Mouse (Mus musculus): ENCODE results near the gene Kif28. TPM values are rescaled to one million over a fixed set of nuclear protein-coding genes. Genes with fewer than 3 reads are reported as not detected.
"Not testable (repeated sequence)": the region's sequence is repeated elsewhere in the genome, so short reads cannot be mapped to it uniquely, and the experiment has no call there.

Kif28 gene
- polyA plus RNA-seq, 1 experiment from 2014 or later = not detected

DNA sequence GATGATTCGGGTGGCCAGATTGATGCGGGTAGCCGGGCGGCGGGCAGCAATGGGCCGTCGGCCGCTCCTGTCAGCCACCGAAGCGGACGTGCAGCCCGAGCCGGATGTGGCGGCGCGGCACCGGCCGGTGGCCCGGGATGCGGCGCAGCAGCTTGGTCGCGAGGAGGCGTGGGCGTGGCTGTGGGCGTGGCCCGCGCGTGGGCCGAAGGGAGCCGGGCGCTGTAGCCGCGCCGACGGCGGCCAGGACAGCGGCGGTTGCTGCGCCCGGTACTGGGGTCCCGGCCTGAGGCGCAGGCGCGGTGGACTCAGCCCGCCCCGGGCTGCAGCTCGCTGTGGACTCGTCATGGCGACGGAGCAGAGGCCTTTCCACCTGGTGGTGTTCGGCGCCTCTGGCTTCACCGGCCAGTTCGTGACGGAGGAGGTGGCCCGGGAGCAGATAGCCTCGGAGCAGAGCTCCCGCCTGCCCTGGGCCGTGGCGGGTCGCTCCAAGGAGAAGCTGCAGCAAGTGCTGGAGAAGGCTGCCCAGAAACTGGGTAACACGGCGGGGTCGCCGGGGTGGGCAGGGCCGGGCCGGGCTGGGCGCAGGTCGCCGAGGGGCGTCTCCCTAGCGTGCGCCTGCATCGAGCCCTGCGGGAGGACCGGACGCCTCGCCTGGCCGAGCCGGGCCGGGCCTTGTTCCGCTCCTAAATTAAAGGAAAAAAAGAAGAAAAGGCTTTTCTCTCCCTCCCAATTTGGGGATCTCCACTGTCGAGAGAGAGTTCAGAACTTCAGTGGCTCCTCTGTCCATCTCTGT is 76.9 kb downstream of the Kif28 start, which contains the start of gene Sccpdh:
Gene Sccpdh (plus strand): TSS at position 198 of the 793 bp plus-strand sequence.
- H3K9me3 ChIP-seq (replicated peaks; ENCODE audit: control insufficient read depth, low read length) = no peaks in the 10 kb centered on the region
- ATAC-seq = peak; percentile 95
- under 1% methylated on average over 83 of the region's 84 CpGs for WGBS
- peaks cover 5% of the 10 kb centered on the region; the same call in 1 of the 2 replicates for H3K4me1 ChIP-seq (ENCODE audit: control insufficient read depth, insufficient read depth, low read length)
- peaks cover 7% of the 10 kb centered on the region; the same call in 1 of the 2 replicates for H3K36me3 ChIP-seq (ENCODE audit: control insufficient read depth, insufficient read depth, low read length)
- peak; percentile 86 for DNase-seq (ENCODE audit: low spot score)
- H3K27ac ChIP-seq (ENCODE audit: low read depth, low read length) = peak within 1 kb of the TSS; percentile 71
- H3K4me2 ChIP-seq (ENCODE audit: low read length) = peak within 1 kb of the TSS; percentile 69
- H3K9ac ChIP-seq (ENCODE audit: low read length) = peak within 1 kb of the TSS; percentile 90
- peak within 1 kb of the TSS; percentile 86 for H3K4me3 ChIP-seq (ENCODE audit: low read depth, low read length)
- H3K27me3 ChIP-seq (replicated peaks; ENCODE audit: control insufficient read depth, insufficient read depth, low read length) = no peaks in the 10 kb centered on the region

DNA sequence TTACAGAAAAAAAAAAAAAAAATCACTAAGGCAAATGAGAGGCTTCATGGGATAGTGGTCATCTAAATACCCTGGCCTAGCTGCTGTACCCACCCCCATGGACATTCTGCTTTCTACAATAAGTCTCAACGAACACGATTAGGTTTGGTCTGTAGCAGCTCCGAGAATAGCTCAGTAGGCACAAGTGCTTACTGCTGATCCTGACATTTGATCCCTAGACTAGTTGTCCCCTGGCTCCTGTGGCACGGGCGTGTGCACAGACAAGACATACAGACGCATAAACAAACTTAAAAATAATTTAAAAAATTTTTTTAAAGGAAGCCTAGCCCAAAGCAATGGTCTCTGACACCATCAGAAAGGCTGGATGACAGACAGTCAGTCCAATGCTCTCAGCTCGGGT is 77.6 kb downstream of the Kif28 start:
- Histone ChIP-seq H3K4me1 (ENCODE audit: control insufficient read depth, insufficient read depth, low read length) (peaks cover 5% of the 10 kb centered on the region; the same call in 1 of the 2 replicates), H3K4me2 (ENCODE audit: low read length) (peak overlapping the region; percentile 69), H3K9me3 (replicated peaks; ENCODE audit: control insufficient read depth, low read length) (no peaks in the 10 kb centered on the region), H3K36me3 (ENCODE audit: control insufficient read depth, insufficient read depth, low read length) (peaks cover 4% of the 10 kb centered on the region; the same call in 1 of the 2 replicates), H3K27ac (ENCODE audit: low read depth, low read length) (0 out of 2 replicates have a peak overlapping the region, but pooled peaks have one; percentile 71), H3K4me3 (ENCODE audit: low read depth, low read length) (peak overlapping the region; percentile 86), H3K27me3 (replicated peaks; ENCODE audit: control insufficient read depth, insufficient read depth, low read length) (no peaks in the 10 kb centered on the region), H3K9ac (ENCODE audit: low read length) (peak overlapping the region; percentile 90)
- WGBS = 7% methylated on average over 7 of the region's 7 CpGs
- DNase-seq (ENCODE audit: low spot score) (peak; percentile 10), ATAC-seq (peak; percentile 5; the same call in 1 of the 2 replicates)

DNA sequence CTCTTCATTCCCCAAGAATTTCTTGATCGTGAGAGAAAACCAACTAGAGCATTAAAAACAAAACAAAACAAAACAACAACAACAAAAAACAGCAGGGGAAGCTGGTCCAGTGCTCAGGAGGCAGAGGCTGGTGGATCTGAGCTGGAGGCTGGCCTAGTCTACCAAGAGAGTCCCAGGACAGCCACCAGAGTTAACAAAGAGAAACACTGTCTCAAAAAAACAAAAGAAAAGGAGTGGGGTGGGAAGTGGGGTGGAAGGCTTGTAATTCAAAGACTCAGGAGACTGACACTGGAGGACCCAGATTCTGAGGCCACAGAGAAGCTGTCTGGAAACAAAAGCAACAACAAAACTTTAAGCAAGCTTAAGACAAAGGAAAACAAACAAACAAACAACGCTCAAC is 78.1 kb downstream of the Kif28 start:
- ATAC-seq = no peak
- no peak for DNase-seq (ENCODE audit: low spot score)
- no peak overlapping the region; the same call in 1 of the 2 replicates for H3K4me2 ChIP-seq (ENCODE audit: low read length)

DNA sequence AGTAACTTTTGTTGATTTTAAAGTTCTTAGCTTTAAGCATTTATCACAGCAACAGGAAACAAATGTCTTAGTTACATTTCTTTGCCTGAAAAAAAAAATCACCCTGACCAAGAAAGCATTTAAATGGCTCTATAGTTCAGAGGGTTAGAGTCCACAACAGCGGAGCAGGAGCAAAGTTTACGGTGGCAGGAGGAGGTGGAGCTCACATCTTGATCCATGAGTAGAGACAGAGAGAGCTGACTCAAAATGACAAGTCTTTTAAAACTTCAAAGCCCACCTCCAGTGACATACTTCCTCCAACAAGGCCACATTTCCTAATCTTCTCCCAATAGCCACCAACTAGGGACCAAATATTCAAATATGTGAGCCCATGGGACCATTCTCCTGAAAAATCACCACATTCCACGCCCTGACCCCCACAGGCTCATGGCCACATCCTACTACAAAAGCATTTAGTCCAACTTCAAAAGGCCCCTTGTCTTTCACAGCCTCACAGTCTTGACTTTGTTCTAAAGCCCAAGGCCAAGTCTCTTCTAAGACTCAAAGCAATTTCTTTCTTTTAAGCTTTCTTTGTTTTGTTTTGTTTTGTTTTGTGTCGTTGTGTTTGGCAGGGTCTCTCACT is 80.7 kb downstream of the Kif28 start:
- DNase-seq (ENCODE audit: low spot score) = no peak
- no peak overlapping the region for H3K9ac ChIP-seq (ENCODE audit: low read length)
- 51% methylated on average over 4 of the region's 4 CpGs for WGBS

More for the DNA sequence above, 78.1 kb downstream of the Kif28 start:
- Histone ChIP-seq H3K9ac (ENCODE audit: low read length) (no peak overlapping the region), H3K36me3 (ENCODE audit: control insufficient read depth, insufficient read depth, low read length) (peaks cover 1% of the 10 kb centered on the region; the same call in 1 of the 2 replicates), H3K27ac (ENCODE audit: low read depth, low read length) (no peak overlapping the region), H3K4me3 (ENCODE audit: low read depth, low read length) (no peak overlapping the region), H3K27me3 (replicated peaks; ENCODE audit: control insufficient read depth, insufficient read depth, low read length) (no peaks in the 10 kb centered on the region), H3K9me3 (replicated peaks; ENCODE audit: control insufficient read depth, low read length) (no peaks in the 10 kb centered on the region), H3K4me1 (ENCODE audit: control insufficient read depth, insufficient read depth, low read length) (peaks cover 5% of the 10 kb centered on the region; the same call in 1 of the 2 replicates)
- 50% methylated on average over 2 of the region's 2 CpGs for WGBS

DNA sequence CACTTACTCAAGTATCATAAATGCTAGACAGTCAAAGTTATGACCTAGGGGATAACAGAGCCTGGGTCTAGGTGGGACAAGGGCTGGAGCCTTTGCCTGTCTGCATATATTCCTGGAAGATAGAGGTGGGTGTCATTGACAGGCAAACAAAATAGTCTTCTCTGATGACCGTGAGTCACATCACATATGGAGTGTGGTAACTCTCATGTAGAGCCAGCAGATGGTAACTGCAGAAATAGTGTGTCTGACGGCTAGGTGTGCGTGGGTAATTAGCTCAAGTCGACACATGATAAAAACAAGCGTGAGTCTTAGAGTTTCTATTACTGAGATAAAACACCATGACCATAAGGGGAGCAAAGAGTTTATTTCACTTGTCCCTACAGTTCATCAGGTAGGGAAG is 82.0 kb downstream of the Kif28 start:
- H3K4me3 ChIP-seq (ENCODE audit: low read depth, low read length) = no peak overlapping the region
- no peak overlapping the region for H3K4me2 ChIP-seq (ENCODE audit: low read length)
- no peaks in the 10 kb centered on the region for H3K36me3 ChIP-seq (ENCODE audit: control insufficient read depth, insufficient read depth, low read length)
- no peak for DNase-seq (ENCODE audit: low spot score)
- H3K9me3 ChIP-seq (replicated peaks; ENCODE audit: control insufficient read depth, low read length) = no peaks in the 10 kb centered on the region
- no peaks in the 10 kb centered on the region for H3K4me1 ChIP-seq (ENCODE audit: control insufficient read depth, insufficient read depth, low read length)
- WGBS = 85% methylated on average over 5 of the region's 5 CpGs
- H3K27me3 ChIP-seq (replicated peaks; ENCODE audit: control insufficient read depth, insufficient read depth, low read length) = no peaks in the 10 kb centered on the region
- H3K9ac ChIP-seq (ENCODE audit: low read length) = no peak overlapping the region
- no peak overlapping the region for H3K27ac ChIP-seq (ENCODE audit: low read depth, low read length)
- ATAC-seq = no peak

More for the DNA sequence above, 80.7 kb downstream of the Kif28 start:
- H3K9me3 ChIP-seq (replicated peaks; ENCODE audit: control insufficient read depth, low read length) = no peaks in the 10 kb centered on the region
- H3K27me3 ChIP-seq (replicated peaks; ENCODE audit: control insufficient read depth, insufficient read depth, low read length) = no peaks in the 10 kb centered on the region
- H3K4me1 ChIP-seq (ENCODE audit: control insufficient read depth, insufficient read depth, low read length) = peaks cover 5% of the 10 kb centered on the region; the same call in 1 of the 2 replicates
- no peak overlapping the region for H3K27ac ChIP-seq (ENCODE audit: low read depth, low read length)
- no peak for ATAC-seq
- H3K4me2 ChIP-seq (ENCODE audit: low read length) = no peak overlapping the region
- H3K36me3 ChIP-seq (ENCODE audit: control insufficient read depth, insufficient read depth, low read length) = no peaks in the 10 kb centered on the region
- H3K4me3 ChIP-seq (ENCODE audit: low read depth, low read length) = no peak overlapping the region

- no peak overlapping the region for H3K9ac ChIP-seq (ENCODE audit: low read length)
- H3K9me3 ChIP-seq (replicated peaks; ENCODE audit: control insufficient read depth, low read length) = no peaks in the 10 kb centered on the region
- H3K4me3 ChIP-seq (ENCODE audit: low read depth, low read length) = no peak overlapping the region
- no peak overlapping the region for H3K27ac ChIP-seq (ENCODE audit: low read depth, low read length)
- H3K27me3 ChIP-seq (replicated peaks; ENCODE audit: control insufficient read depth, insufficient read depth, low read length) = no peaks in the 10 kb centered on the region
- H3K4me2 ChIP-seq (ENCODE audit: low read length) = no peak overlapping the region
- 76% methylated on average over 5 of the region's 5 CpGs for WGBS
- no peaks in the 10 kb centered on the region for H3K4me1 ChIP-seq (ENCODE audit: control insufficient read depth, insufficient read depth, low read length)
- DNase-seq (ENCODE audit: low spot score) = no peak
- H3K36me3 ChIP-seq (ENCODE audit: control insufficient read depth, insufficient read depth, low read length) = no peaks in the 10 kb centered on the region
- no peak for ATAC-seq
Measured at GRCm38 (mm10) chr1:179651224-179651623, 93.8 kb downstream of the Kif28 start.

- Histone ChIP-seq H3K27ac (ENCODE audit: low read depth, low read length) (no peak overlapping the region), H3K9me3 (replicated peaks; ENCODE audit: control insufficient read depth, low read length) (no peaks in the 10 kb centered on the region), H3K36me3 (ENCODE audit: control insufficient read depth, insufficient read depth, low read length) (no peaks in the 10 kb centered on the region), H3K4me1 (ENCODE audit: control insufficient read depth, insufficient read depth, low read length) (no peaks in the 10 kb centered on the region), H3K4me3 (ENCODE audit: low read depth, low read length) (no peak overlapping the region), H3K27me3 (replicated peaks; ENCODE audit: control insufficient read depth, insufficient read depth, low read length) (no peaks in the 10 kb centered on the region), H3K4me2 (ENCODE audit: low read length) (no peak overlapping the region), H3K9ac (ENCODE audit: low read length) (no peak overlapping the region)
- ATAC-seq (no peak), DNase-seq (ENCODE audit: low spot score) (no peak)
- WGBS = 90% methylated on average over 4 of the region's 4 CpGs
Measured at GRCm38 (mm10) chr1:179650284-179650683, 94.8 kb downstream of the Kif28 start.

DNA sequence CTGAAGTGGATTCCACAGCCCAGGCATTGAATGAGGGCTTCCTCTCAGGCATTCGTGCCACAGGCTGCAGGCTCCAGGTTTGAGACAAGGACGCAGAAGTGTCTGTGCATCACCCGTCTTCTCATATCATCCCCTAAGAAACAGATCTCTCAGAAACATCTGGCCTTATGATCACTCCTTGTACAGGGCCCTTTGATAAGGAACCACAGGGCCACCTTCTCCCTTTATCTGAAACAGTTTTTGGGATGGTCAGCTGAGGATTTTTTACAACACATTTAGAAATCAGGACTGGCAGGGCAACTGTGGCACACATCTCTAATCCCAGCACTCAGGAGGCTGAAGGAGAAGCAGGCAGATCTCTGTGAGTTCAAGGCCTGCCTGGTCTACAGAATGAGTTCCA is 95.7 kb downstream of the Kif28 start:
- no peaks in the 10 kb centered on the region for H3K9me3 ChIP-seq (replicated peaks; ENCODE audit: control insufficient read depth, low read length)

GRCm38 (mm10) chr1:179648678-179649077 is 96.4 kb downstream of the Kif28 start:
- H3K4me3 ChIP-seq (ENCODE audit: low read depth, low read length); ATAC-seq; H3K27ac ChIP-seq (ENCODE audit: low read depth, low read length); H3K36me3 ChIP-seq (ENCODE audit: control insufficient read depth, insufficient read depth, low read length); H3K4me1 ChIP-seq (ENCODE audit: control insufficient read depth, insufficient read depth, low read length); H3K9ac ChIP-seq (ENCODE audit: low read length); H3K9me3 ChIP-seq (replicated peaks; ENCODE audit: control insufficient read depth, low read length); H3K27me3 ChIP-seq (replicated peaks; ENCODE audit: control insufficient read depth, insufficient read depth, low read length); H3K4me2 ChIP-seq (ENCODE audit: low read length): not testable (repeated sequence)
- 74% methylated on average over 4 of the region's 5 CpGs for WGBS
- peak; percentile 40 for DNase-seq (ENCODE audit: low spot score)

More for the DNA sequence above, 95.7 kb downstream of the Kif28 start:
- ATAC-seq (no peak), DNase-seq (ENCODE audit: low spot score) (no peak)
- Histone ChIP-seq H3K36me3 (ENCODE audit: control insufficient read depth, insufficient read depth, low read length) (no peaks in the 10 kb centered on the region), H3K9ac (ENCODE audit: low read length) (no peak overlapping the region), H3K27ac (ENCODE audit: low read depth, low read length) (no peak overlapping the region), H3K27me3 (replicated peaks; ENCODE audit: control insufficient read depth, insufficient read depth, low read length) (no peaks in the 10 kb centered on the region), H3K4me2 (ENCODE audit: low read length) (no peak overlapping the region), H3K4me1 (ENCODE audit: control insufficient read depth, insufficient read depth, low read length) (no peaks in the 10 kb centered on the region), H3K4me3 (ENCODE audit: low read depth, low read length) (no peak overlapping the region)
- WGBS = 86% methylated on average over 3 of the region's 3 CpGs
